Mouse (Mus musculus): ENCODE measurements around the gene Col4a2. TPM values are rescaled to one million over a fixed set of nuclear protein-coding genes. Genes with fewer than 3 reads are reported as not detected.

The Col4a2 gene
- polyA plus RNA-seq, 1 experiment from 2014 or later: 56.3 TPM

- 83% methylated on average over 15 of the region's 15 CpGs for WGBS
- ATAC-seq (ENCODE audit: insufficient number of reproducible peaks, insufficient read depth, low FRiP score, low TSS enrichment, low read depth): no peak
- Histone ChIP-seq H3K4me2 (no peak overlapping the region), H3K4me1 (replicated peaks) (peaks cover 6% of the 10 kb centered on the region), H3K27ac (no peak overlapping the region), H3K9me3 (no peaks in the 10 kb centered on the region), H3K9ac (replicated peaks) (no peak overlapping the region), H3K36me3 (no peaks in the 10 kb centered on the region), H3K27me3 (no peaks in the 10 kb centered on the region), H3K4me3 (replicated peaks) (no peak overlapping the region)
These were observed 61.9 kb downstream of the Col4a2 start for GRCm38 (mm10) chr8:11374326-11375076.

DNA sequence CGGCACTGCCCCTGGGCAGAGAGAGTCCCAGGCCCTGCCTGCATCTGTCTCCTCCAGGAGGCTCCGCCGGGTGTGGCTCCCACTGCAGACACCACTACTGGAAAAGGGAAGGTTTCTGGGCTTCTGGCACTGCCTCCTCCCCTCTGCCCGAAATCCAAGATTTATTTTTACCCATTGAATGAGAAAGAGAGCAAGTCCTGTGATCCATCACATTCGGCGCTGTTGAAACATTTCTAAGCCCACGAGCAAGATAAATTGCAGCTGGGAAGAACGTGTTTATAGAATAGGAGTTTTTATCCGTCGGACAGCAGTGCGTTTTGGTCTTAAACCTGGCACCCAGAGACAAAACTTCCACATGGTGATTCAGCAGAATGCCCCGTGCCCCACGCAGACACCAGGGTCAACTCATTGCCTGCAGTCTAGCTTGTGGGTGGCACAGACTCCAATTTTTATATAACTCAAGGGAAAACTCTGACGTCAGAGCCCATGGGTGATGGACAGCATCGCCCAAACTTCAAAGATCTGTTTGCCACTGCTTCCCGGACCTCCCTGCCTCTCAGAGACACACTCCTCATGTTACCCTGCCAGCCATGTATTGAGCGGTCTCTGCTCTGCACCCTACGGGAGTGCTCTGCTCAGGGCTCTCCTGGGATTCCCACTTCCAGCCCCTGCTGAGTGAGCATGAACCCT, 63.3 kb downstream of the Col4a2 start:
- Histone ChIP-seq H3K27me3 (no peaks in the 10 kb centered on the region), H3K4me2 (no peak overlapping the region), H3K4me3 (replicated peaks) (no peak overlapping the region), H3K36me3 (no peaks in the 10 kb centered on the region), H3K9ac (replicated peaks) (no peak overlapping the region), H3K27ac (no peak overlapping the region), H3K4me1 (replicated peaks) (peaks cover 4% of the 10 kb centered on the region), H3K9me3 (no peaks in the 10 kb centered on the region)
- no peak for ATAC-seq (ENCODE audit: insufficient number of reproducible peaks, insufficient read depth, low FRiP score, low TSS enrichment, low read depth)
- WGBS: 68% methylated on average over 18 of the region's 18 CpGs

- H3K9ac ChIP-seq (replicated peaks): no peak overlapping the region
- no peak overlapping the region for H3K4me2 ChIP-seq
- H3K9me3 ChIP-seq: no peaks in the 10 kb centered on the region
- no peaks in the 10 kb centered on the region for H3K36me3 ChIP-seq
- no peak overlapping the region for H3K27ac ChIP-seq
- H3K4me3 ChIP-seq (replicated peaks): no peak overlapping the region
- no peaks in the 10 kb centered on the region for H3K27me3 ChIP-seq
- H3K4me1 ChIP-seq (replicated peaks): peaks cover 12% of the 10 kb centered on the region
- WGBS: 89% methylated on average over 16 of the region's 16 CpGs
- ATAC-seq (ENCODE audit: insufficient number of reproducible peaks, insufficient read depth, low FRiP score, low TSS enrichment, low read depth): no peak
These were observed 65.0 kb downstream of the Col4a2 start for GRCm38 (mm10) chr8:11377391-11378210.

DNA sequence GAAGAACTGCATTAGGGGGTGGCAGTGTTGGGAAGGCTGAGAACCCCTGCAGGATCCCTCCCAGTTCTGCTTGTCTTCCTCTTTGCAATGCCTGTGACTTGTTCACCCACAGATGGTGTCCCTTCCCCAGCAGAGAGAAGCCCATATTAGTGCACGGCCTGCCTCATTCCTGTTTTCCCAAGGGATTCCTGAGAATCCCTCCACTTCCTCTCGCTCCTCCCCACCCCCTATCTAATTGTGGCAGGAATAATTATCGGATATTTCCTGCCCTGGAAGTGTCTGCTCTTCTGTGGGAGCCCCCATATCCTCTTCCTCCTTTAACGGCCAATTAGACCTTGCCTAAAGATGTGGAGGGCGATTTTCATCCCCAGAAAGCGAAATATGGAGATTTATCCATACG, 67.0 kb downstream of the Col4a2 start:
- peaks cover 13% of the 10 kb centered on the region for H3K4me1 ChIP-seq (replicated peaks)
- ATAC-seq (ENCODE audit: insufficient number of reproducible peaks, insufficient read depth, low FRiP score, low TSS enrichment, low read depth): no peak
- no peak overlapping the region for H3K4me2 ChIP-seq
- no peak overlapping the region for H3K27ac ChIP-seq
- H3K27me3 ChIP-seq: no peaks in the 10 kb centered on the region
- no peaks in the 10 kb centered on the region for H3K36me3 ChIP-seq
- WGBS: 61% methylated on average over 7 of the region's 7 CpGs
- H3K9ac ChIP-seq (replicated peaks): no peak overlapping the region
- H3K4me3 ChIP-seq (replicated peaks): no peak overlapping the region
- H3K9me3 ChIP-seq: no peaks in the 10 kb centered on the region

- Histone ChIP-seq H3K9ac (replicated peaks) (no peak overlapping the region), H3K36me3 (no peaks in the 10 kb centered on the region), H3K27me3 (no peaks in the 10 kb centered on the region), H3K4me2 (no peak overlapping the region), H3K4me1 (replicated peaks) (peaks cover 10% of the 10 kb centered on the region; the same call in 1 of the 2 replicates), H3K4me3 (replicated peaks) (no peak overlapping the region), H3K27ac (no peak overlapping the region), H3K9me3 (no peaks in the 10 kb centered on the region)
- no peak for ATAC-seq (ENCODE audit: insufficient number of reproducible peaks, insufficient read depth, low FRiP score, low TSS enrichment, low read depth)
- 89% methylated on average over 7 of the region's 7 CpGs for WGBS
These were observed 68.9 kb downstream of the Col4a2 start for GRCm38 (mm10) chr8:11381544-11381943.

DNA sequence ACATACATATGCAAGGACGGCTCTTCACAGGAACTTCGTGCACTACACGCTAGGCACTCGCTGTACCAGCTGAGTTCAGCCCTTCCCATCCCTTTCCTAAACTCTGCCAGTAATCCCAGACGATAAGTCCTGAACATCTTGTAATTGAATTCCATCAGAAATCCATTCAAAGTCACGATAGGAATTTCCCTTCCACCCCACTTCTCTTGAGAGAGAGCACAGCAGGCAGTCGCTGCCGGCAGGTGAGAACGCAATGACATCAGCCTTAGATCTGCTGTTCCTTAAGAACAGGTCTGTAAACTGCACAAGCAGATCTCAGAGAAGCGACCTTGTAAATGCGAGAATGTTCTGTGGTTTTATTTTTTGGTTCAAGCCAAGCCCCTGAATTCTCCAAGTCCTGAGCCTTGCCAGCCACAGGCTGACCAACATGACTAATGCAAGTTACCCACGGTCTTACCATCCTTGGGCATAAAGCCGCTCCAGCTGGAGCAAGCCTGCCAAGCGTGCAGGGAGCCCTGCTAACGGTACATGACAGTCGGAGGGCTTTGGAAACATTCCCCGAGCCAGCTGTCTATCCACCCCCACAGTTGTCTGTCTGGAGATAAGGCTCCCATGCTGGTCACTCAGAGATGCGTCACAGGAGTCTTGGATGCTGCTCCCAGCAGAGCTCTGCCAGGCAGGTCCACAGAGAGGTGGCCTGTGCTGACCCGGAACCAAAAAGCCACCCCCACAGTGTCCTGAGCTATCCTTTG, 69.6 kb downstream of the Col4a2 start:
- Histone ChIP-seq H3K9ac (replicated peaks) (no peak overlapping the region), H3K36me3 (no peaks in the 10 kb centered on the region), H3K9me3 (no peaks in the 10 kb centered on the region), H3K4me2 (no peak overlapping the region), H3K4me1 (replicated peaks) (peaks cover 10% of the 10 kb centered on the region; the same call in 1 of the 2 replicates), H3K4me3 (replicated peaks) (no peak overlapping the region), H3K27ac (0 out of 2 replicates have a peak overlapping the region, but pooled peaks have one; percentile 35), H3K27me3 (no peaks in the 10 kb centered on the region)
- WGBS: 66% methylated on average over 19 of the region's 19 CpGs
- ATAC-seq (ENCODE audit: insufficient number of reproducible peaks, insufficient read depth, low FRiP score, low TSS enrichment, low read depth): no peak

- no peak overlapping the region for H3K4me2 ChIP-seq
- no peak overlapping the region for H3K27ac ChIP-seq
- no peak overlapping the region for H3K4me3 ChIP-seq (replicated peaks)
- H3K9me3 ChIP-seq: no peaks in the 10 kb centered on the region
- no peak overlapping the region for H3K9ac ChIP-seq (replicated peaks)
- H3K36me3 ChIP-seq: no peaks in the 10 kb centered on the region
- 61% methylated on average over 3 of the region's 3 CpGs for WGBS
- peaks cover 10% of the 10 kb centered on the region; the same call in 1 of the 2 replicates for H3K4me1 ChIP-seq (replicated peaks)
- no peak for ATAC-seq (ENCODE audit: insufficient number of reproducible peaks, insufficient read depth, low FRiP score, low TSS enrichment, low read depth)
- no peaks in the 10 kb centered on the region for H3K27me3 ChIP-seq
These were observed 70.3 kb downstream of the Col4a2 start for GRCm38 (mm10) chr8:11382933-11383332.

GRCm38 (mm10) chr8:11383379-11383778, 70.8 kb downstream of the Col4a2 start:
- ATAC-seq (ENCODE audit: insufficient number of reproducible peaks, insufficient read depth, low FRiP score, low TSS enrichment, low read depth): no peak

GRCm38 (mm10) chr8:11384841-11385240, 72.2 kb downstream of the Col4a2 start:
- no peak overlapping the region for H3K9ac ChIP-seq (replicated peaks)
- ATAC-seq (ENCODE audit: insufficient number of reproducible peaks, insufficient read depth, low FRiP score, low TSS enrichment, low read depth): no peak
- H3K27ac ChIP-seq: no peak overlapping the region
- peaks cover 10% of the 10 kb centered on the region; the same call in 1 of the 2 replicates for H3K4me1 ChIP-seq (replicated peaks)
- H3K9me3 ChIP-seq: no peaks in the 10 kb centered on the region
- H3K4me2 ChIP-seq: no peak overlapping the region
- no peaks in the 10 kb centered on the region for H3K27me3 ChIP-seq
- 79% methylated on average over 4 of the region's 4 CpGs for WGBS
- H3K36me3 ChIP-seq: no peaks in the 10 kb centered on the region
- no peak overlapping the region for H3K4me3 ChIP-seq (replicated peaks)

More at GRCm38 (mm10) chr8:11383379-11383778, 70.8 kb downstream of the Col4a2 start:
- H3K9me3 ChIP-seq: no peaks in the 10 kb centered on the region
- no peak overlapping the region for H3K4me2 ChIP-seq
- peaks cover 10% of the 10 kb centered on the region; the same call in 1 of the 2 replicates for H3K4me1 ChIP-seq (replicated peaks)
- H3K27me3 ChIP-seq: no peaks in the 10 kb centered on the region
- H3K27ac ChIP-seq: no peak overlapping the region
- no peak overlapping the region for H3K9ac ChIP-seq (replicated peaks)
- no peaks in the 10 kb centered on the region for H3K36me3 ChIP-seq
- WGBS: 77% methylated on average over 3 of the region's 3 CpGs
- no peak overlapping the region for H3K4me3 ChIP-seq (replicated peaks)

GRCm38 (mm10) chr8:11385272-11385905, 72.8 kb downstream of the Col4a2 start:
- H3K27me3 ChIP-seq: no peaks in the 10 kb centered on the region
- H3K4me2 ChIP-seq: no peak overlapping the region
- WGBS: 71% methylated on average over 9 of the region's 9 CpGs
- no peak overlapping the region for H3K27ac ChIP-seq
- H3K36me3 ChIP-seq: no peaks in the 10 kb centered on the region
- H3K4me3 ChIP-seq (replicated peaks): no peak overlapping the region
- H3K9me3 ChIP-seq: no peaks in the 10 kb centered on the region
- H3K4me1 ChIP-seq (replicated peaks): peaks cover 10% of the 10 kb centered on the region; the same call in 1 of the 2 replicates
- H3K9ac ChIP-seq (replicated peaks): no peak overlapping the region
- ATAC-seq (ENCODE audit: insufficient number of reproducible peaks, insufficient read depth, low FRiP score, low TSS enrichment, low read depth): no peak

Data from limb, embryonic 12.5 days (tissue).